Mouse (Mus musculus) olfactory bulb, adult 2 months (tissue): Measurements from ENCODE around the gene Brf1.

Experiments
- CTCF ChIP-seq: fragments of 200-500 bp; IDR thresholded peaks from 2 replicates; pipeline ENCODE4 v1.5.1; 2012; ENCODE audit warnings: low read depth, mild to moderate bottlenecking, low read length, moderate library complexity; ENCODE audit not compliant: insufficient read depth
- POLR2A ChIP-seq: fragments of 200-500 bp; IDR thresholded peaks from 2 replicates; pipeline ENCODE4 v1.6.1; 2012; ENCODE audit warnings: mild to moderate bottlenecking, low read depth, low read length, moderate library complexity; ENCODE audit not compliant: insufficient read depth

GRCm38 (mm10) chr12:112990706-112991405 is 9.6 kb downstream of the Brf1 start:
- TF ChIP-seq POLR2A (no peak), CTCF (no peak)
